ENCODE assay signal across 9 mouse cellular contexts in genomic region chr8:105495350-105496302, GRCm38 (mm10). TPM values are rescaled to one million over a fixed set of nuclear protein-coding genes. Genes with fewer than 3 reads are reported as not detected.
DNase-seq lines count a peak whose midpoint lies in the region; ATAC-seq lines count a peak whose summit lies in the region.
"Had no signal": no experiment of that assay in that cellular context is flagged by ENCODE, and none has a peak within 500 bp of the region (broad histone marks: within the 10 kb centered on the region; RNA-seq: fewer than 3 reads in every experiment).

No protein-coding gene starts in this region.

- no peak overlapping the region for H3K27ac ChIP-seq in heart, embryonic 12.5 days (ENCODE audit: poor library complexity, severe bottlenecking)
- no peak overlapping the region for H3K27ac ChIP-seq in embryonic facial prominence, embryonic 11.5 days (replicated peaks; ENCODE audit: low read depth, low read length)
- H3K27ac ChIP-seq in intestine, embryonic 15.5 days: no peak overlapping the region
- H3K27ac ChIP-seq in midbrain, embryonic 15.5 days: peak overlapping the region; percentile 79; the same call in 1 of the 2 replicates

- peak overlapping the region; percentile 91 for H3K9ac ChIP-seq in heart, embryonic 12.5 days
- no peak overlapping the region; the same call in 1 of the 2 replicates for H3K9ac ChIP-seq in embryonic facial prominence, embryonic 11.5 days (replicated peaks; ENCODE audit: low read length)
- H3K9ac ChIP-seq in intestine, embryonic 15.5 days: peak overlapping the region; percentile 85; the same call in 1 of the 2 replicates
- H3K9ac ChIP-seq in midbrain, embryonic 15.5 days: peak overlapping the region; percentile 88; the same call in 1 of the 2 replicates

- H3K36me3 ChIP-seq in heart, embryonic 12.5 days: no peaks in the 10 kb centered on the region
- no peaks in the 10 kb centered on the region for H3K36me3 ChIP-seq in embryonic facial prominence, embryonic 11.5 days (replicated peaks; ENCODE audit: control insufficient read depth, insufficient read depth, low read depth, low read length)
- no peaks in the 10 kb centered on the region for H3K36me3 ChIP-seq in intestine, embryonic 15.5 days
- H3K36me3 ChIP-seq in midbrain, embryonic 15.5 days (replicated peaks): no peaks in the 10 kb centered on the region

- ATAC-seq in heart, embryonic 12.5 days (ENCODE audit: insufficient number of reproducible peaks, low FRiP score): no peak
- no peak for ATAC-seq in embryonic facial prominence, embryonic 11.5 days (replicated peaks; ENCODE audit: insufficient number of reproducible peaks, low FRiP score, low TSS enrichment, low read depth)
- no peak for ATAC-seq in intestine, embryonic 15.5 days
- ATAC-seq in midbrain, embryonic 15.5 days (replicated peaks): peak; percentile 37

- DNase-seq in heart, postnatal 25 days (ENCODE audit: low spot score): no peak
- DNase-seq in embryonic facial prominence, embryonic 11.5 days (ENCODE audit: low spot score): no peak
- no peak for DNase-seq in left cerebral cortex, adult 8-10 months (ENCODE audit: low spot score in 2 of 2)
- DNase-seq in gastrocnemius, adult 18-20 months (ENCODE audit: low spot score): no peak
- no peak for DNase-seq in left cerebral cortex, adult 18-20 months (ENCODE audit: low spot score in 2 of 2)

- peaks cover 23% of the 10 kb centered on the region for H3K4me1 ChIP-seq in heart, embryonic 12.5 days (replicated peaks)
- no peaks in the 10 kb centered on the region for H3K4me1 ChIP-seq in embryonic facial prominence, embryonic 11.5 days (ENCODE audit: control insufficient read depth, insufficient read depth, low read length)
- H3K4me1 ChIP-seq in intestine, embryonic 15.5 days (replicated peaks): 0 out of 2 replicates have a peak, but pooled peaks cover 9% of the 10 kb centered on the region
- peaks cover 25% of the 10 kb centered on the region for H3K4me1 ChIP-seq in midbrain, embryonic 15.5 days

- WGBS in heart, embryonic 12.5 days: 45% methylated on average over 17 of the region's 17 CpGs
- 42% methylated on average over 17 of the region's 17 CpGs for WGBS in embryonic facial prominence, embryonic 11.5 days
- 44% methylated on average over 17 of the region's 17 CpGs for WGBS in intestine, embryonic 15.5 days
- WGBS in midbrain, embryonic 15.5 days: 18% methylated on average over 17 of the region's 17 CpGs

- peak overlapping the region; percentile 95 for H3K4me3 ChIP-seq in heart, embryonic 12.5 days
- H3K4me3 ChIP-seq in embryonic facial prominence, embryonic 11.5 days (ENCODE audit: low read depth, low read length): peak overlapping the region; percentile 85; the same call in 1 of the 2 replicates
- H3K4me3 ChIP-seq in intestine, embryonic 15.5 days (replicated peaks): peak overlapping the region; percentile 88
- H3K4me3 ChIP-seq in midbrain, embryonic 15.5 days: peak overlapping the region; percentile 79

- H3K27me3 ChIP-seq in heart, embryonic 12.5 days (replicated peaks): no peaks in the 10 kb centered on the region
- no peaks in the 10 kb centered on the region for H3K27me3 ChIP-seq in embryonic facial prominence, embryonic 11.5 days (ENCODE audit: control insufficient read depth, insufficient read depth, low read length)
- no peaks in the 10 kb centered on the region for H3K27me3 ChIP-seq in intestine, embryonic 15.5 days (replicated peaks)
- H3K27me3 ChIP-seq in midbrain, embryonic 15.5 days (replicated peaks): no peaks in the 10 kb centered on the region

- no peaks in the 10 kb centered on the region for H3K9me3 ChIP-seq in heart, embryonic 12.5 days (replicated peaks)
- H3K9me3 ChIP-seq in embryonic facial prominence, embryonic 11.5 days (replicated peaks; ENCODE audit: control insufficient read depth, low read length): no peaks in the 10 kb centered on the region
- H3K9me3 ChIP-seq in intestine, embryonic 15.5 days: no peaks in the 10 kb centered on the region
- H3K9me3 ChIP-seq in midbrain, embryonic 15.5 days: no peaks in the 10 kb centered on the region

- peak overlapping the region; percentile 96 for H3K4me2 ChIP-seq in heart, embryonic 12.5 days
- H3K4me2 ChIP-seq in embryonic facial prominence, embryonic 11.5 days (ENCODE audit: low read depth, low read length): peak overlapping the region; percentile 93
- peak overlapping the region; percentile 93 for H3K4me2 ChIP-seq in intestine, embryonic 15.5 days (replicated peaks)
- H3K4me2 ChIP-seq in midbrain, embryonic 15.5 days: peak overlapping the region; percentile 91

- intact Hi-C loops in heart, postnatal 25 days (cut with DNase I): no loop called here

RNA-seq across cellular contexts. Expression of gene Zdhhc1, which starts 1.1 kb away (rescaled TPM):
- 23.1 and 23.3 TPM in 2 replicates for polyA plus RNA-seq in heart, embryonic 12.5 days (2016; fragmentation: Nextera tagmentation; extraction: Ambion mirVana)
- total RNA-seq in heart, postnatal 25 days (2021): 10 to 100 TPM; 12.8 to 13.6 TPM
- 15.0 and 17.9 TPM in 2 replicates for polyA plus RNA-seq in embryonic facial prominence, embryonic 11.5 days (2014; fragmentation: Nextera tagmentation; extraction: Ambion mirVana)
- polyA plus RNA-seq in intestine, embryonic 15.5 days (2015; fragmentation: Nextera tagmentation; extraction: Ambion mirVana): 20.1 and 22.6 TPM in 2 replicates
- 36.5 and 39.9 TPM in 2 replicates for polyA plus RNA-seq in midbrain, embryonic 15.5 days (2015; fragmentation: Nextera tagmentation; extraction: Ambion mirVana)
- total RNA-seq in left cerebral cortex, adult 8-10 months (2022): 10 to 100 TPM; 38.3 to 45.8 (median 42.9) TPM
- 10 to 100 TPM; 10.3 to 11.6 TPM for total RNA-seq in gastrocnemius, adult 18-20 months (2021)
- 10 to 100 TPM; 41.8 to 42.5 TPM for total RNA-seq in left cerebral cortex, adult 18-20 months (2021)

RNA-seq across cellular contexts. Expression of gene Hsd11b2, which starts 22.9 kb away (rescaled TPM):
- 1.7 and 1.9 TPM in 2 replicates for polyA plus RNA-seq in heart, embryonic 12.5 days (2016; fragmentation: Nextera tagmentation; extraction: Ambion mirVana)
- total RNA-seq in heart, postnatal 25 days (2021): under 1 TPM; 0.13 to 0.36 TPM
- 11.9 and 12.6 TPM in 2 replicates for polyA plus RNA-seq in embryonic facial prominence, embryonic 11.5 days (2014; fragmentation: Nextera tagmentation; extraction: Ambion mirVana)
- 2.7 and 3.0 TPM in 2 replicates for polyA plus RNA-seq in intestine, embryonic 15.5 days (2015; fragmentation: Nextera tagmentation; extraction: Ambion mirVana)
- 4.7 and 4.9 TPM in 2 replicates for polyA plus RNA-seq in midbrain, embryonic 15.5 days (2015; fragmentation: Nextera tagmentation; extraction: Ambion mirVana)
- total RNA-seq in left cerebral cortex, adult 8-10 months (2022): not detected
- total RNA-seq in gastrocnemius, adult 18-20 months (2021): under 1 TPM in 1 of 2 experiments, not detected in 1; 0.11 TPM
- not detected for total RNA-seq in left cerebral cortex, adult 18-20 months (2021)
- polyA plus RNA-seq: erythroblast, embryonic 14.5 days had no signal

RNA-seq across cellular contexts. Expression of gene Tppp3, which starts 24.3 kb away (rescaled TPM):
- 13.8 and 14.4 TPM in 2 replicates for polyA plus RNA-seq in heart, embryonic 12.5 days (2016; fragmentation: Nextera tagmentation; extraction: Ambion mirVana)
- 10 to 100 TPM; 51.4 TPM for total RNA-seq in heart, postnatal 25 days (2021)
- 49.5 and 59.1 TPM in 2 replicates for polyA plus RNA-seq in embryonic facial prominence, embryonic 11.5 days (2014; fragmentation: Nextera tagmentation; extraction: Ambion mirVana)
- polyA plus RNA-seq in intestine, embryonic 15.5 days (2015; fragmentation: Nextera tagmentation; extraction: Ambion mirVana): 38.1 and 39.3 TPM in 2 replicates
- 125 and 127 TPM in 2 replicates for polyA plus RNA-seq in midbrain, embryonic 15.5 days (2015; fragmentation: Nextera tagmentation; extraction: Ambion mirVana)
- total RNA-seq in left cerebral cortex, adult 8-10 months (2022): 10 to 100 TPM; 59.3 to 66.5 (median 60.9) TPM
- 10 to 100 TPM; 47.9 to 56.7 TPM for total RNA-seq in gastrocnemius, adult 18-20 months (2021)
- 10 to 100 TPM; 47.0 to 48.3 TPM for total RNA-seq in left cerebral cortex, adult 18-20 months (2021)
